Mouse (Mus musculus) kidney, postnatal 4 days (tissue): Measurements from ENCODE around the gene Arl16.
"Not testable (repeated sequence)": the region's sequence is repeated elsewhere in the genome, so short reads cannot be mapped to it uniquely, and the experiment has no call there.

Experiments used
- DNase-seq, 2 experiments: peaks; one replicate each; pipeline ENCODE4 v3.0.0; 2021; ENCODE audit warnings: mixed read lengths in 2 of 2

Arl16 gene

GRCm38 (mm10) chr11:120467051-120467735 lies at the start of gene Arl16:
Gene Arl16 (minus strand): TSS chr11:120467607.
- peak; percentile 95 to 97 for DNase-seq

DNA sequence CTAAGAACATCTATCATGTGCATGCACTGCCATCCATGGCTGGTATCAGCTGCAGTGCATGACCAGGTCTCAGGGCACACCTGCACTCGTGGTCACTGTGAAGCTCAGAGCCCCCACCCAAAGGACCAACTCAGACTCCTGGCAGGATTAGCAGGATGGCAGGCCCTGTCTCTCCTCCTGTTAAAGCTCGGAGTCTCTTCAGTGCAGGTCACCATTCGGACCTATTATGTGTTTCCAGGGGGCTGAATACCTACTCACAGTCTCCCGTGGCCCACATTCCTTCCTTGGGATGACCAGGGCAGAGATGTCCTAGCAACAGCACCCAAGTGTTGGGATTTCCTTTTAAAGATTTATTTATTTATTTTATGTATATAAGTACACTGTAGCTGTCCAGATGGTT lies 49.7 kb upstream of the Arl16 start:
- no peak for DNase-seq

GRCm38 (mm10) chr11:120515611-120516010 lies 48.2 kb upstream of the Arl16 start:
- peak; percentile 94 to 95 for DNase-seq

DNA sequence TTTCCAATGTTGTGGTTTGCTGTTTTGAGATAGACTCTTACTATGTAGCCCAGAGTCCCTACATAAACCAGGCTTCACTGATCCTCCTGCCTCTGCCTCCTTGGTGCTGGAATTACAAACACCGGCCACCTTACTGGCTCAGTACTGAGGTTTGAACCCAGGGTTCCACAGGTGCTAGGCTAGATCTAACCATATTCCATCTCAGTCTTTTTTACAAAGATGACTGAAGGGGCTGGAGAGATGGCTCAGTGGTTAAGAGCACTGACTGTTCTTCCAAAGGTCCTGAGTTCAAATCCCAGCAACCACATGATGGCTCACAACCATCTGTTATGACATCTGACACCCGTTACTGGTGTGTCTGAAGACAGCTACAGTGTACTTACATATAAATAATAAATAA lies 46.9 kb upstream of the Arl16 start:
- DNase-seq: not testable (repeated sequence)

- no peak for DNase-seq
Observed at GRCm38 (mm10) chr11:120512790-120513453, 45.5 kb upstream of the Arl16 start.

DNA sequence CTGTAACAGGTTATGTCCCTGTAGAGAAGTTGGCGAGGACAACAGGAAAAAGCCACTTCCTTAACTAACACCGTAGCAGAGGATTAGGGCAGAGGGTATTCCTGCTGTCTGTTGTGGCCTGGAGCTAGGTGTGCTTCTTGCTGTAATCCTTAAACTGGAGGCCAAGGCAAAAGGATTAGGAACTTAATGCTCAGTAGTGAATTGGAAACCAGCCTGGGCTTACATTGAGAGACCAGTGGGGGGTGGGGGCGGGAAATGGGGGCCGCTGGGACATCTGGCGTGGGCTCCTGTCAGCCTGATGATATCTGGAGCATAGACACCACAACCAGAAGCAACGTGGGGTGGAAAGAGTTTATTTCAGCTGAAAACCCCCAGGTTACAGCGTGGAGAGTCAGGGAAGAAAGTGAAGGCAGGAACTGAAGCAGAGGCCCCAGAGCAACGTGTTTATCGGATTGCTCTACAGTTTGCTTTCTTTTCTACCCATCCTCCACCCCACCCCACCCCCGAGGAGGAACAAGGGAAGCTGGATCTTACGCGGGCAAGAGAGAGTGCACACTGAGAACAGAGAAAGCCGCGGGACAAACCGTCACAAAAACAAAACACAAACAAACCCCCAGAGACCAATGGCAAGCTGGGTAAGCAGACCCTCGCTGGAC lies 43.1 kb upstream of the Arl16 start:
- DNase-seq: peak in 1 of 2 experiments; percentile 52

- no peak for DNase-seq
Observed at GRCm38 (mm10) chr11:120509940-120510339, 42.5 kb upstream of the Arl16 start.

DNA sequence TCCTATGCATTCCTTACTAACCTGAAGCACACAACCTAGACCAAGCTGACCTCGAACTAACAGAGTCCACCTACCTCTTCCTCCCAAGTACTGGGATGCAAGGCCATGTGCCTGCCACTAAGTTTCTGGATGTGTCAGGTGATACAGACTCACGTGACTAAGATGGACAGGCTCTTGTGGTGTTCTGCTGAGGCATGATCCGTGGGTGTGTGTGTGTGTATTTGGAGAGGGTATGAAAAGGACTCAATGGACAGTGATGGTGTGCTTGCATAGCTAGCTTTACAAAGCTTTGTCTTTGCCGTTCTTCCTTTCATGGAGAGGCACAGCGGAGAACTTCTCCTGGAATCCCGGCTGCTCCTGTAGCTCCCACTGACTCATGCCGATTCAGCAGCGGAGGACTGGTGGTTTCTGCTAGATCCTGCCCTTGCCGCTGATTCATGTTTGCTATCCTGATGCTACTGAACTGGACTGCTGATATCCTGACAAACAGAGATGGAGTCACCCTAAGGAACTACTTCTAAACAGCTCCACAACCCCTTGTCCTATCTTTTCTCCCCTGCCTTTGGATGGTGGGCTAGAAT lies 41.0 kb upstream of the Arl16 start:
- no peak for DNase-seq

- no peak for DNase-seq
Observed at GRCm38 (mm10) chr11:120507611-120508289, 40.3 kb upstream of the Arl16 start.

DNA sequence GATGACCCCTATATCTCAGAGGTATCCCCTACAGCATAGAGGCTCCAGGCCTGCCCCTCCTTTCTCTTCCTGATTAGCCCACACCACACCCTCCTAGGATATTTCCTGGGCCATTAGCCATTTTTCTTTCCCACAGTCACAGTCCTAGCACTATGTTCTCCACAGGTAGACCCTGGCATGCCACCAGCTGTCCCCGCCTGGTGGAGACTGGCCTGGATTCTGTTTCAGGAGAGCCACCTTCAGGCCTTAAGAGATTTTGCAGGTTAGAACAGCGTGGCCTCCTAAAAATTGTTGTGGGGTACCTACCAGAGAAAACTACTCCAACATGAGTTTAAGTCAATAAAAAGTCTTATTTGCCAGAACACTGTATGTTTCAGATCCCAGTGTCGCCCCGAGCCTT lies 39.5 kb upstream of the Arl16 start:
- DNase-seq: peak in 1 of 2 experiments; percentile 65

DNA sequence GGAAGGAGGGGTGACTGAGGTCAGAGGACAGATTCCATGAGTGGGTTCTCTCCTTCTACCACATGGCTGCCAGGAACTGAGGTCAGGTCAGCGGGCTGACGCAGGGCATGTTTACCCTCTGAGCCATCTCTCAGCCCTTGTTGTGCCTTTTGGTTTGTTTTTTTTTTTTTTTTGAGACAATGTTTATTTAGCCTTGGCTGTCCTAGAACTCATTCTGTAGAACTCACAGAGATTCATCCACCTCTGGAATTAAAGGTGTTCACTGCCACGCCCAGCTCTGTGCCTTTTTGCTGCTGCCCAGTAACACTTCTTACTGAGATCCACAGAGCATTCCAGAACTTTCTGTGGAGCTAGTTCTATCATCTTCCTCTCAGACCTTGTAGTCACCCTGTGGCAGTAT lies 38.3 kb upstream of the Arl16 start:
- no peak for DNase-seq

GRCm38 (mm10) chr11:120501701-120502100 lies 34.3 kb upstream of the Arl16 start:
- DNase-seq: no peak

- no peak for DNase-seq
Observed at GRCm38 (mm10) chr11:120501018-120501417, 33.6 kb upstream of the Arl16 start.

DNA sequence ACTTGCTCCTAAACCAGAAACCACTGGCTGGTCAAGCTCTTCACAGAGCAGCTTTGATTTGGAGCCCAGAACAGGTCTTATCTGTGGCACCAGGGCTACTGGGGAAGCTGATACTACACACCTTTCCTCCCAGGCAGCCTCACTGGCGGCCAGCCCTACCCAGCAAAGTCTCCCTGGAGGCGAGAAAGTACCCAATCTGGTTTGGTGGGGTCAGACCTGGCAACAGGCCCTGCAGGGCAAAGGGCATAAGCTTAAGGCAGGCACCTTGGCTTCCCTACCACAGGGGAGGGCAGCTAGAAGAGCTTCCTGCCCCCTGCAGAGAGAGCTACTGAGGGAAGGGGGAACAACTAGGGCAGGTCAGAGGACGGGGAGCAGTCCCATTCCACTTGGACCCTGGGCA lies 33.0 kb upstream of the Arl16 start:
- DNase-seq: peak; percentile 68 to 77

DNA sequence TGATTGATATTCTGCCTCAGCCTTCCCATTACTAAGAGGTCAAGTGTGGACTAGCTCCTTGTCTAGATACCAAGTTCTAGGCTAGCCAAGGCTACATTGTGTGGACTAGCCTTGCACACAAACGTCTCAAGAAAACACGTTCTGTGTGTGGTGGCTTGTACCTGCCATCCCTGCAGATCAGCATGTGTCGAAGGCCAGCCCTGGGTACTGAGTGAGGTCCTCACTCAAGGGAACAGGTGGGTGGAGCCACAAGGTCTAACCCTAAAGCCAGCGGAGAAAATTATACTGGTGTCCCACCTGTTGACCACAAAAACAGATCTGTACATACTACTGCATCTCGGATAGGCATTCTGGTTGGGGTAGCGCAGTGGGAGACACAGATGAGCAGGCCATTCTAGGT lies 32.5 kb upstream of the Arl16 start:
- DNase-seq: no peak

- DNase-seq: no peak
Observed at GRCm38 (mm10) chr11:120498891-120499290, 31.5 kb upstream of the Arl16 start.

GRCm38 (mm10) chr11:120498226-120498625 lies 30.8 kb upstream of the Arl16 start:
- DNase-seq: no peak

DNA sequence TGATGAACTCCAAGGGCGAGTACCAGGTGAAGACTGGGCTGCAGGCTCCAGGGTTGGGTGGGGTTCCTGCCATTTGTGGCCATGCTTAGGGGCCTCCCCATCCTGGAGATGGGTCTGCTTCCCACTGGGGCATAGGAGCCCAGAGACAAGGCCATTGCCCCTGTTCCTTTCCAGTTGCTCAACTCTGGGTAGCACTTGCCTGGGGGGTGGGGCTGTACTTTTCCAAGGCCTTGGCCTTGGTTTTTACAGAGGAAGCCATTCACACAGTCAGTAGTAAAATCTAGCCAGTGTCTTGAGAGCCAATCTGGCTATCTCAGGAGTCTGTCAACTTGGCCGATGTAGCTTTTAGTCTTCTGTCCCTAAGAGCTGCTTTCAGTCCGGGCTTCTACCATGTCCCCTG lies 30.0 kb upstream of the Arl16 start:
- no peak for DNase-seq

- DNase-seq: no peak
Observed at GRCm38 (mm10) chr11:120493911-120494310, 26.5 kb upstream of the Arl16 start.

- peak in 1 of 2 experiments; percentile 40 for DNase-seq
Observed at GRCm38 (mm10) chr11:120493351-120493750, 25.9 kb upstream of the Arl16 start.

DNA sequence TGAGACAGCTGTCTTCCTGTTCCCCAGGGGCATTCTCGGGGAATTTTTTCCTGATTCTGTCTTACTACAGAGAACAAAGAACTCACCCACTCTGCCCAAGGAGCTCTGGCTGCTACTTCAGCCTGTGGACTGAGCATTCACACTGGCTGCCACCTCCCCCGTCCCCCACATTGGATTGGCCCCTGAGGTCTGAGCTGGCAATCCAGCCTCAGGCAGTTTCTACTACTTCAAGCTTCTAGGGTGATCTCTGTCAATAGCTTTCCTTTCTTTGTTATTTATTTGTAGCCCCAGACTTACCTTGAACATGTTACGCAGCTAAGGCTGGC lies 25.4 kb upstream of the Arl16 start:
- DNase-seq: no peak

GRCm38 (mm10) chr11:120492024-120492877 lies 24.8 kb upstream of the Arl16 start:
- peak; percentile 61 to 72 for DNase-seq
